Mouse (Mus musculus) left cerebral cortex, postnatal 25 days (tissue): ENCODE results near the gene Txndc15. TPM values are rescaled to one million over a fixed set of nuclear protein-coding genes. Genes with fewer than 3 reads are reported as not detected.
A peak's percentile ranks its signal among the peaks of the same experiment; 100 is the strongest.

Experiments
- DNase-seq, 2 experiments: peaks; one replicate each; pipeline ENCODE4 v3.0.0; 2022; ENCODE audit warnings: low spot score in 2 of 2, mixed read lengths in 1 of 2
- intact Hi-C: fragments of 180-260 bp; cut with DNase I; formaldehyde crosslinking; loops from one replicate; pipeline ENCODE4 v1.15.1; 2025
- total RNA-seq, 2 experiments: library from RNA; stranded (reverse); gene quantifications; 2 replicates each; pipeline ENCODE4 v1.2.3; 2021

Gene Txndc15
- total RNA-seq, 2 experiments from 2014 or later: 65.7 to 77.2 TPM

GRCm38 (mm10) chr13:55727120-55727838 lies 12.8 kb downstream of the Txndc15 start, which contains the start of gene Pcbd2:
Pcbd2 (plus strand) TSS chr13:55727368.
- intact Hi-C loops: loop anchor here (2.0 kb wide), 1 partner anchor 34 kb away; the partner anchor contains the start of gene B230219D22Rik
- peak; percentile 81 to 85 for DNase-seq

GRCm38 (mm10) chr13:55727839-55728238 lies 13.4 kb downstream of the Txndc15 start:
- DNase-seq: peak; percentile 62 to 79
- intact Hi-C loops: loop anchor here (1.0 to 2.0 kb wide), 2 partner anchors 35 to 128 kb away; partner anchors contain the start of gene B230219D22Rik

GRCm38 (mm10) chr13:55730716-55731115 lies 16.3 kb downstream of the Txndc15 start:
- no peak for DNase-seq
- intact Hi-C loops: no loop called here

- DNase-seq: no peak
- intact Hi-C loops: no loop called here
These were observed 17.7 kb downstream of the Txndc15 start for GRCm38 (mm10) chr13:55732121-55732520.

- DNase-seq: no peak
- intact Hi-C loops: no loop called here
These were observed 19.4 kb downstream of the Txndc15 start for GRCm38 (mm10) chr13:55733628-55734502.

GRCm38 (mm10) chr13:55737885-55738284 lies 23.4 kb downstream of the Txndc15 start:
- no peak for DNase-seq
- intact Hi-C loops: no loop called here

GRCm38 (mm10) chr13:55742306-55742705 lies 27.9 kb downstream of the Txndc15 start:
- intact Hi-C loops: loop anchor here (10.0 kb wide), 1 partner anchor 322 kb away; no protein-coding TSS in a partner anchor
- peak in 1 of 2 experiments; percentile 45 for DNase-seq

GRCm38 (mm10) chr13:55754380-55754779 lies 39.9 kb downstream of the Txndc15 start:
- intact Hi-C loops: no loop called here
- DNase-seq: no peak

- intact Hi-C loops: no loop called here
- DNase-seq: no peak
These were observed 42.3 kb downstream of the Txndc15 start for GRCm38 (mm10) chr13:55756789-55757188.

GRCm38 (mm10) chr13:55757645-55758044 lies 43.2 kb downstream of the Txndc15 start:
- intact Hi-C loops: no loop called here

GRCm38 (mm10) chr13:55760576-55760975 lies 46.1 kb downstream of the Txndc15 start:
- intact Hi-C loops: no loop called here
- DNase-seq: no peak

More at GRCm38 (mm10) chr13:55757645-55758044, 43.2 kb downstream of the Txndc15 start:
- DNase-seq: no peak

GRCm38 (mm10) chr13:55761486-55761885 lies 47.0 kb downstream of the Txndc15 start:
- no peak for DNase-seq
- intact Hi-C loops: no loop called here

- intact Hi-C loops: no loop called here
- DNase-seq: no peak
These were observed 59.9 kb downstream of the Txndc15 start for GRCm38 (mm10) chr13:55774352-55774751.

- intact Hi-C loops: no loop called here
- DNase-seq: no peak
These were observed 60.6 kb downstream of the Txndc15 start for GRCm38 (mm10) chr13:55775056-55775455.

Other genes starting within 250 kb of the Txndc15 start
- 100 to 1,000 TPM; 287 to 295 TPM for gene Dbn1, start 226.5 kb upstream of the Txndc15 start, total RNA-seq
- gene Pdlim7, start 201.0 kb upstream of the Txndc15 start, total RNA-seq: 10 to 100 TPM; 89.6 to 96.1 TPM
- gene Dok3, start 185.4 kb upstream of the Txndc15 start, total RNA-seq: 10 to 100 TPM in 1 of 2 experiments, 1 to 10 TPM in 1; 9.7 to 13.2 TPM
- 10 to 100 TPM; 53.6 to 58.0 TPM for gene Ddx41, start 178.0 kb upstream of the Txndc15 start, total RNA-seq
- 10 to 100 TPM; 67.0 to 84.3 TPM for gene Fam193b, start 143.5 kb upstream of the Txndc15 start, total RNA-seq
- gene Tmed9, start 140.9 kb upstream of the Txndc15 start, total RNA-seq: 100 to 1,000 TPM; 129 to 134 TPM
- 10 to 100 TPM; 22.9 to 25.5 TPM for gene B4galt7, start 114.8 kb upstream of the Txndc15 start, total RNA-seq
- gene Caml, start 91.6 kb upstream of the Txndc15 start, total RNA-seq: 10 to 100 TPM; 40.7 to 45.9 TPM
- gene Ddx46, start 79.6 kb upstream of the Txndc15 start, total RNA-seq: 10 to 100 TPM; 39.9 to 44.0 TPM
- gene B230219D22Rik, start 21.5 kb upstream of the Txndc15 start, total RNA-seq: 10 to 100 TPM; 81.0 to 85.9 TPM
- gene Pcbd2, start 12.7 kb downstream of the Txndc15 start, total RNA-seq: 10 to 100 TPM; 24.0 to 27.5 TPM
- under 1 TPM; 0.34 to 0.53 TPM for gene Catsper3, start 69.9 kb downstream of the Txndc15 start, total RNA-seq
- gene Pitx1, start 121.5 kb downstream of the Txndc15 start, total RNA-seq: not detected